Mouse (Mus musculus) layer of hippocampus, adult 2 months (tissue): ENCODE results near the gene C3ar1. TPM values are rescaled to one million over a fixed set of nuclear protein-coding genes. Genes with fewer than 3 reads are reported as not detected.
A peak's percentile ranks its signal among the peaks of the same experiment; 100 is the strongest.

Experiments
- DNase-seq, 2 experiments: peaks; one replicate each; pipeline ENCODE4 v3.0.0; 2022; ENCODE audit warnings: low spot score in 2 of 2
- H3K27ac ChIP-seq: fragments of 200-600 bp; 2 replicates; pipeline ENCODE4 v1.8.1; 2022
- H3K4me3 ChIP-seq: fragments of 200-600 bp; 2 replicates; pipeline ENCODE4 v1.8.1; 2022; ENCODE audit warnings: mild to moderate bottlenecking
- CTCF ChIP-seq: fragments of 200-600 bp; conservative IDR thresholded peaks from 2 replicates; pipeline ENCODE4 v1.8.1; 2022; ENCODE audit warnings: antibody characterized with exemption, mild to moderate bottlenecking, moderate library complexity
- total RNA-seq, 2 experiments: library from RNA; stranded (reverse); gene quantifications; 2 replicates each; pipeline ENCODE4 v1.2.3; 2021

Gene C3ar1
- total RNA-seq, 2 experiments from 2014 or later, result 0.54 to 0.61 TPM

DNA sequence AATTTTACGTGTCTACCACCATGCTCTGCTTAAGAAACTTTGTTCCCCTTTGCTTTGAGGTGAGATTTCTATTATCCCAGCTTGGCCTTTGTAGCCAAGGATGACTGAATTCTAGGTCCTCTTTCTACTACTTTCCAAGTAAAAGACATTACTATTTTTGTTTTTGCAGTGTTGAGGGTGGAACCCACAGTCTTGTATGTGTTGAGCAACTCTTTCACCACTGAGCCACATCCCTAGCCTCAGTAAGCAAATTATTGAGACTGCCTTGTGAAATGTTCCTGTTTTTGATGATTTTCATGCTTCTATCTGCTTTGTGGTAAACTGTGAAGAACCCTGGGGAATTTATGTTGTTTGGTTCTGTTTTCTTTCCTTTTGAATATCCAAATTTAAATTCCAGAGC lies 6.9 kb upstream of the C3ar1 start:
- no peak overlapping the region for H3K4me3 ChIP-seq
- DNase-seq, result no peak
- no peak for TF ChIP-seq CTCF
- H3K27ac ChIP-seq, result no peak overlapping the region

- no peak for DNase-seq
- Histone ChIP-seq H3K27ac (no peak overlapping the region), H3K4me3 (no peak overlapping the region)
- peak; percentile 48 for TF ChIP-seq CTCF
Observed at GRCm38 (mm10) chr6:122862434-122862833, 6.5 kb upstream of the C3ar1 start.

- Histone ChIP-seq H3K27ac (no peak overlapping the region), H3K4me3 (no peak overlapping the region)
- TF ChIP-seq CTCF, result no peak
- no peak for DNase-seq
Observed at GRCm38 (mm10) chr6:122854552-122854951, 1.4 kb downstream of the C3ar1 start.

DNA sequence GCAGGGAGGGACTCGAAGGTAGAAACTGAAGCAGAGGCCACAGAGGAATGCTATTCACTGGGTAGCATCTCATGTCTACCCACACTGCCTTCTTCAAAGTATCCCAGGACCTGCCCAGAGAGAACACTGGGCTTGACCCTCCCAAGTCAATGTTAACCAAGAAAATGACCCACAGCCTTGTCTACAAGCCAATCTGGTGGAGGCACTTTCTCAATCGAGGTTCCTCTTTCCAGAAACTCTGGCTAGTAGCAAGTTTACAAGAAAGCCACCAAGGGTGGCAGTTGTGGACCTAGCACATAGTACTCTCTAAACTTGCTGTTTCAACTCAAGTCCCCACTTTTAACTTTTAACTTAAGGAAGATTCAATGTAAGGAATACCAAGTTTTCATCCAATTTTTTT lies 3.3 kb downstream of the C3ar1 start:
- no peak for TF ChIP-seq CTCF
- no peak overlapping the region for H3K4me3 ChIP-seq
- H3K27ac ChIP-seq, result no peak overlapping the region
- no peak for DNase-seq

GRCm38 (mm10) chr6:122843759-122844158 lies 12.2 kb downstream of the C3ar1 start:
- H3K4me3 ChIP-seq, result no peak overlapping the region
- no peak for DNase-seq
- no peak for TF ChIP-seq CTCF
- no peak overlapping the region for H3K27ac ChIP-seq

DNA sequence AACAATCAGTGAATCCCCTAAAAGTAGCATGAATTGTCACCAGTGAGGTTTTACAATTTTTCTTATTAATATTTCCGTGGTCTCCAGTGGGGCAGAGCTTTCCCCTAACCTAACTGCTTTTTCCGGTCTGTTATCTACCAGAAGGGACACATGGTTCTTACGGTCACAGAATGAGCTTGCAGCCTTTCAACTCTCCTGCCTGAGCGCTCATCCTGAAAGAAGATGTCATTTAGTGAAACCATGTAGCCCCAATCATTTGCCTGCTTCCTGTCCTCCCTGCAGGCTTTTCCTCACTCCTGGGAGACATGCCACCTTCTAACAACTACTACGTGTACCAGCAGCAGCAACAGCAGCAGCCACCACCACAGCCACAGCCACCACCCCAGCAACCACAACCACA lies 18.4 kb downstream of the C3ar1 start:
- no peak for DNase-seq
- no peak overlapping the region for H3K27ac ChIP-seq
- H3K4me3 ChIP-seq, result no peak overlapping the region
- no peak for TF ChIP-seq CTCF

DNA sequence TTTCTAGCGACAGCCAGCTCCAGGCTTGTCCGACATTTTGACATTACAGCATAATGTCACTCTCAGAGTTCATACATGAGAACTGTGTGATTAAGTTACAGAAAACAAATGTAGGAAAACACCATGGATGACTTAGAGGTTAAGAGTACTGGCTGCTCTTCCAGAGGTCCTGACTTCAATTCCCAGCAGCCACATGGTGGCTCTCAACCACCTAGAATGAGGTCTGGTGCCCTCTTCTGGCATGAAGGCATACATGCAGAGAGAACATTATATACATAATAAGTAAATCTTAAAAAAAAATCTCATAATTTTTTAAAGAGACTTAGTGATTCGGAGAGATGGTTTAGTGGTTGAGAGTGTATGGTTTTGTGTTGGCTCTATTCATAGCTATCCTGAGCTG lies 19.0 kb downstream of the C3ar1 start:
- TF ChIP-seq CTCF, result peak; percentile 41; the same call in 1 of the 2 replicates
- no peak for DNase-seq
- H3K4me3 ChIP-seq, result no peak overlapping the region
- no peak overlapping the region for H3K27ac ChIP-seq

- H3K4me3 ChIP-seq, result no peak overlapping the region
- DNase-seq, result peak in 1 of 2 experiments; percentile 44
- TF ChIP-seq CTCF, result peak; percentile 97
- H3K27ac ChIP-seq, result no peak overlapping the region
Observed at GRCm38 (mm10) chr6:122834365-122834764, 21.6 kb downstream of the C3ar1 start.

DNA sequence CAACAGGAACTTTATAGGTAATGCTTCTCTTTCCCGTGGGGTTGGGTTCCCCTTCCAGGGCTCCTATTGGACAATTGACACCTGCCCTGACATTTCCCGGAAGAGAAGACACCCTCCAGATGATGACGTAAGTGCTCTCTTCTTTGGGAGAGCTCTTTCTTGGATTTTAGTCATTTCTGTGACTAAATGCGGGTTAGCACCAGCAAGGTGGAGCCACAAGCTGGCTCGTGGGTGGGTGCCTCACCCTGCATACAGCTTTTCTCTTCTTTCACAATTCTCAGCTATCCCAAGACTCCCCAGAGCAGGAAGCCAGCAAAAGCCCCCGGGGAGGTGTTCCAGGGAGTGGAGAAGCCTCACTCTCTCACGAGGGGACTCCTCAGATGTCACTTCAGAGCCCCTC lies 23.1 kb downstream of the C3ar1 start:
- TF ChIP-seq CTCF, result no peak
- H3K27ac ChIP-seq, result no peak overlapping the region
- no peak overlapping the region for H3K4me3 ChIP-seq
- no peak for DNase-seq

DNA sequence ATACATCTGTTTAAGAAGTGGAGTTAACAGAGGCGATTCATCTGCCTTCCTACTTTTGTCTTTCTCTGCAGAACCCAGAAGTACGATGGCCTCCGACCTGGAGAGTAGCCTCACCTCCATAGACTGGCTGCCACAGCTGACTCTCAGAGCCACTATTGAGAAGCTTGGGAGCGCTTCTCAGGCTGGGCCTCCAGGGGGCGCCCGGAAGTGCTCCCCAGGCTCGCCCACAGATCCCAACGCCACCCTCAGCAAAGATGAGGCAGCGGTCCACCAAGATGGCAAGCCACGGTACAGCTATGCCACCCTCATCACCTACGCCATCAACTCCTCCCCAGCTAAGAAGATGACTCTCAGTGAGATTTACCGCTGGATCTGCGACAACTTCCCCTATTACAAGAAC lies 27.9 kb downstream of the C3ar1 start:
- TF ChIP-seq CTCF, result peak; percentile 77
- DNase-seq, result peak in 1 of 2 experiments; percentile 26
- Histone ChIP-seq H3K27ac (no peak overlapping the region), H3K4me3 (no peak overlapping the region)

- TF ChIP-seq CTCF, result no peak
- peak overlapping the region; percentile 82 for H3K27ac ChIP-seq
- DNase-seq, result peak; percentile 76 to 78
Observed at GRCm38 (mm10) chr6:122825923-122826742, 29.8 kb downstream of the C3ar1 start.

DNA sequence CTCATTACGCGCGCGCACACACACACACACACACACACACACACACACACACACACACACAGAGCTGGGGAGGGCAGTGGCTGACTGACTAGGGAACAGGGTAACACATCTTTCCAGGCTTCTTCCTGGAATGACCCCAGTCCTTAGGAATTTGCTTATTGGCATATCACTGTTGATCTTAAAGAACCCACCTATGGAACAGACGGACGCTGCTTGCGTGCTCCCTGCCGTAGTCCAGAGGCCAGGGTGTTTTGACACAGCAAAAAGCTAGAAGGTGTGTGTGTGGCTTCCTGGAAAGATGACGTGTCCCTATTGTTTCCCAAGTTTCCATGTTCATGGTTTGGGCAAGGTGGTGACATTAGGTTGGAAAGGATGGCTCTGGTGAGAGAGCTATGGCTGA lies 30.8 kb downstream of the C3ar1 start:
- no peak for DNase-seq
- no peak for TF ChIP-seq CTCF
- Histone ChIP-seq H3K27ac (no peak overlapping the region), H3K4me3 (no peak overlapping the region)

More at GRCm38 (mm10) chr6:122825923-122826742, 29.8 kb downstream of the C3ar1 start:
- H3K4me3 ChIP-seq, result peak overlapping the region; percentile 57

- H3K4me3 ChIP-seq, result no peak overlapping the region; the same call in 1 of the 2 replicates
- peak overlapping the region; percentile 72; the same call in 1 of the 2 replicates for H3K27ac ChIP-seq
- no peak for DNase-seq
- TF ChIP-seq CTCF, result no peak
Observed at GRCm38 (mm10) chr6:122824086-122824485, 31.9 kb downstream of the C3ar1 start.

GRCm38 (mm10) chr6:122821822-122822221 lies 34.1 kb downstream of the C3ar1 start:
- H3K27ac ChIP-seq, result peak overlapping the region; percentile 94; the same call in 1 of the 2 replicates
- no peak for TF ChIP-seq CTCF
- DNase-seq, result no peak
- H3K4me3 ChIP-seq, result peak overlapping the region; percentile 98
